Mouse (Mus musculus) lung, embryonic 16.5 days (tissue): ENCODE results near the gene Add2. TPM values are rescaled to one million over a fixed set of nuclear protein-coding genes. Genes with fewer than 3 reads are reported as not detected.

Source experiments
- ATAC-seq: fragments of 200-750 bp; cut with Nextera tagmentation; 2 replicates; pipeline ENCODE4 v1.8.0; 2017; ENCODE audit warnings: low read depth, mild to moderate bottlenecking, moderate library complexity
- H3K27ac ChIP-seq: fragments of 300-500 bp; sonication (generic); 2 replicates; pipeline ENCODE4 v1.5.1; 2014; ENCODE audit warnings: mild to moderate bottlenecking, control low read depth, low read length
- H3K27me3 ChIP-seq: fragments of 300-500 bp; sonication (generic); 2 replicates; pipeline ENCODE4 v1.6.1; 2014; ENCODE audit warnings: low read depth, low read length, mixed read lengths; ENCODE audit not compliant: control insufficient read depth, insufficient read depth
- H3K36me3 ChIP-seq: fragments of 300-500 bp; sonication (generic); 2 replicates; pipeline ENCODE4 v1.6.1; 2014; ENCODE audit warnings: low read length; ENCODE audit not compliant: control insufficient read depth, insufficient read depth
- H3K4me1 ChIP-seq: fragments of 300-500 bp; sonication (generic); replicated peaks from 2 replicates; pipeline ENCODE4 v1.6.1; 2014; ENCODE audit warnings: low read length, mixed read lengths; ENCODE audit not compliant: control insufficient read depth, insufficient read depth
- H3K4me2 ChIP-seq: fragments of 300-500 bp; sonication (generic); 2 replicates; pipeline ENCODE4 v1.6.1; 2014; ENCODE audit warnings: low read depth, low read length, control low read depth
- H3K4me3 ChIP-seq: fragments of 300-500 bp; sonication (generic); 2 replicates; pipeline ENCODE4 v1.5.1; 2014; ENCODE audit warnings: mild to moderate bottlenecking, low read length, control low read depth
- H3K9ac ChIP-seq: fragments of 300-500 bp; sonication (generic); 2 replicates; pipeline ENCODE4 v1.6.1; 2014; ENCODE audit warnings: low read length, control low read depth
- H3K9me3 ChIP-seq: fragments of 300-500 bp; sonication (generic); 2 replicates; pipeline ENCODE4 v1.6.1; 2016; ENCODE audit warnings: low read length; ENCODE audit not compliant: control insufficient read depth
- WGBS: fragments of 180-500 bp; shearing (Covaris S2); extraction: QIAGEN DNeasy Blood & Tissue Kit; methylation state at CpG from one replicate; pipeline ENCODE4 v1.1.7; 2014; 5-methylcytosine and 5-hydroxymethylcytosine counted together
- polyA plus RNA-seq: library from polyadenylated mRNA; unstranded; fragments of >200 nt; fragmentation: Nextera tagmentation; extraction: Ambion mirVana; gene quantifications from 2 replicates; pipeline ENCODE4 v1.2.1, GENCODE M21; 2015

Gene Add2
- polyA plus RNA-seq, 1 experiment from 2014 or later: 3.3 TPM

DNA sequence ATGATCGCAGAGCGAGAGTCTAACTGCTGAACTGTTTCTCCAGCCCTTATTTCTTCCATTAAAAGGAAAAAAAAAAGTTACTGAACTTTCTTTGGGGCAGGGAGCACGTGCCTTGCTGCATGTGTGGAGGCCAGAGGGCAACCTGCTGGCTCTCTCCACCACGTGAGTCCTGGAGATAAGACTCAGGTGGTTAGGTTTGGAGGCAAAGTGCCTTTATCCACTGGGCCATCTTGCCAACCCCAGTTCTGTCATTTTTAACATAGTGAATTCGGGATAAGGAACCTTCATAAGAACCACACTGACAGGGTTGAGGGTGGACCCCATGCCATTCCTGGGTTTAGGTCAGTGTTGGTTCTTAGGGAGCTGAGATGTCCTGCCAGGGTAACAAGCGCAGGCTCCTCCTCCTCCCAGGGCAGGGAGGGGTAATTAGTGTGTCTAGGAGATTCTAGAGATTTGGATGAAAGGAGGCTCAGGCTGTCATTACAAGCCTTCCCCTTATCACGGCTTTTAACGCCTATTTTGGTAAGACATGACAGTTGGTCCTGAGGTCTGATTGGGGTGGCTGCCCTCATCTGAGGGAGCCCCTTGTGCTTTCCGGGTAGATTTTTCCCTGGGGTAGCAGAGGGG is 101.5 kb downstream of the Add2 start:
- no peak overlapping the region for H3K27ac ChIP-seq
- H3K36me3 ChIP-seq: no peaks in the 10 kb centered on the region
- H3K4me2 ChIP-seq: no peak overlapping the region
- H3K4me3 ChIP-seq: no peak overlapping the region
- no peaks in the 10 kb centered on the region for H3K9me3 ChIP-seq
- 54% methylated on average over 9 of the region's 9 CpGs for WGBS
- H3K9ac ChIP-seq: no peak overlapping the region
- ATAC-seq: no peak
- H3K27me3 ChIP-seq: no peaks in the 10 kb centered on the region
- H3K4me1 ChIP-seq: no peaks in the 10 kb centered on the region

GRCm38 (mm10) chr6:86133882-86134281 is 105.4 kb downstream of the Add2 start:
- WGBS: 58% methylated on average over 1 of the region's 1 CpGs
- H3K9ac ChIP-seq: no peak overlapping the region
- ATAC-seq: no peak
- no peaks in the 10 kb centered on the region for H3K4me1 ChIP-seq
- no peaks in the 10 kb centered on the region for H3K9me3 ChIP-seq
- H3K27me3 ChIP-seq: no peaks in the 10 kb centered on the region
- H3K36me3 ChIP-seq: no peaks in the 10 kb centered on the region
- no peak overlapping the region for H3K27ac ChIP-seq
- no peak overlapping the region for H3K4me2 ChIP-seq
- no peak overlapping the region for H3K4me3 ChIP-seq

DNA sequence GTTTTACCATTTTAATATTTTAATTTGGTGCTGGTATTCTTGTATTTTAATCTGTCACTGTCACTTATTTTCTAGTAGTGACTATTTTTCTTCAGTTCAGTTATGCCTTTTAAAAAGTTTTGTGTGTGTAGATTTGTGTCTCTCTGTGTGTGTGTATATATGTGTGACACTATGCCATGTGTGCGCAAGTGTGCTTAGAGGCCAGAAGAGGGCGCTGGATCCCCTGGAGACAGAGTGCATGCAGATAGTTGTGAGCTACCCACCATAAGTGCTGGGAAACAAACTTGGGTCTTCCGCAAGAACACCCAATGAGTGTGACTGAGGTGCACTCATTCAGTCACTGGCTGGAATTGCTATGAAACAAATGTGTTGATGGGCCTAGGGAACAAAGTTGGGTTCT is 107.7 kb downstream of the Add2 start:
- Histone ChIP-seq H3K4me3 (no peak overlapping the region), H3K4me1 (no peaks in the 10 kb centered on the region), H3K9me3 (no peaks in the 10 kb centered on the region), H3K36me3 (no peaks in the 10 kb centered on the region), H3K27ac (no peak overlapping the region), H3K9ac (no peak overlapping the region), H3K4me2 (no peak overlapping the region), H3K27me3 (no peaks in the 10 kb centered on the region)
- no peak for ATAC-seq
- 79% methylated on average over 3 of the region's 3 CpGs for WGBS

GRCm38 (mm10) chr6:86141284-86141683 is 112.8 kb downstream of the Add2 start:
- 80% methylated on average over 6 of the region's 6 CpGs for WGBS
- Histone ChIP-seq H3K4me1 (no peaks in the 10 kb centered on the region), H3K9ac (no peak overlapping the region), H3K27ac (no peak overlapping the region), H3K4me3 (no peak overlapping the region), H3K27me3 (no peaks in the 10 kb centered on the region), H3K36me3 (no peaks in the 10 kb centered on the region), H3K9me3 (no peaks in the 10 kb centered on the region; the same call in 1 of the 2 replicates), H3K4me2 (no peak overlapping the region)
- no peak for ATAC-seq

GRCm38 (mm10) chr6:86141820-86142219 is 113.3 kb downstream of the Add2 start:
- H3K27ac ChIP-seq: no peak overlapping the region
- ATAC-seq: no peak
- no peaks in the 10 kb centered on the region; the same call in 1 of the 2 replicates for H3K9me3 ChIP-seq
- no peaks in the 10 kb centered on the region for H3K4me1 ChIP-seq
- H3K4me3 ChIP-seq: no peak overlapping the region
- no peaks in the 10 kb centered on the region for H3K36me3 ChIP-seq
- H3K27me3 ChIP-seq: no peaks in the 10 kb centered on the region
- no peak overlapping the region for H3K9ac ChIP-seq
- no peak overlapping the region for H3K4me2 ChIP-seq
- WGBS: 9% methylated on average over 3 of the region's 3 CpGs

DNA sequence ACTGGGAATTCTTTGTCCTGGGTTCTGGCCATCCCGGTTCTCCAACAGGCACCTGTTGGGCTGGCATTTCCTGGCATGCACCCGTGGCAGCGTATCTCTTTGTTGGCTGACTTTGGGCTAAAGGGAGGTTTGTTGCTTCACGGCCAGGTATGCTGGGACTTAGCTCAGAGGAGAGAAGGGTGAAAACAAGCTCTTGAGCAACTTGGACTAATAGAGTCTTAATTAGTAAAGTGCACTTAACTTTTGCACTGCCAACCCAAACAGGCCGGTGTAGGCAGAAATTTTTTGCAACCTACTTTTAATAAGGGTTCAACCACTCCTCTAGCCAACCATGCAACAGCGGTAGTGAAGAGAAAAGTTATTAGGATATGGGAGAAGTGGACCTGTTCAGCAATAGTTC is 116.5 kb downstream of the Add2 start:
- H3K4me3 ChIP-seq: no peak overlapping the region
- no peak overlapping the region for H3K4me2 ChIP-seq
- ATAC-seq: no peak
- H3K27ac ChIP-seq: no peak overlapping the region
- 90% methylated on average over 6 of the region's 6 CpGs for WGBS
- no peaks in the 10 kb centered on the region for H3K27me3 ChIP-seq
- no peak overlapping the region for H3K9ac ChIP-seq
- H3K9me3 ChIP-seq: no peaks in the 10 kb centered on the region; the same call in 1 of the 2 replicates
- no peaks in the 10 kb centered on the region for H3K36me3 ChIP-seq
- no peaks in the 10 kb centered on the region for H3K4me1 ChIP-seq

DNA sequence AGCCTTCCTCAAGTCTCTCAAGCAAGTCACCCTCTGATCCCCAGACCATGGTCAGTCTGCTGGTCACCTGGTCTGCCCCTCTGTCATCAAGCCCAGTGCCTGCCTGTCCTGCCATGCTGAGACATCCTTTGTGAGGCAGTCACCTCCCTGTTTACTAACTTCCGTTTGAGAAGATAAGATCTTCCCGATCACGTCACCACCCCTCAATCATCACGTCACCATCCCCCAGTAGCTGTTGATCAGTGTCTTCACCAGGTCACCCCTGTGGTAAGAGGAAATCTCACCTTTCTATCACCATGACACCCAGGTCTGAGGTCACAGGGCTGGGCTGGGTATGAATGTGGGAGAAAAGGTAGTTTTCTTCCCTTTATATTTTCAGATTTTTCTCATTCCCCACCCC is 120.0 kb downstream of the Add2 start:
- no peak overlapping the region for H3K4me2 ChIP-seq
- 14% methylated on average over 4 of the region's 4 CpGs for WGBS

DNA sequence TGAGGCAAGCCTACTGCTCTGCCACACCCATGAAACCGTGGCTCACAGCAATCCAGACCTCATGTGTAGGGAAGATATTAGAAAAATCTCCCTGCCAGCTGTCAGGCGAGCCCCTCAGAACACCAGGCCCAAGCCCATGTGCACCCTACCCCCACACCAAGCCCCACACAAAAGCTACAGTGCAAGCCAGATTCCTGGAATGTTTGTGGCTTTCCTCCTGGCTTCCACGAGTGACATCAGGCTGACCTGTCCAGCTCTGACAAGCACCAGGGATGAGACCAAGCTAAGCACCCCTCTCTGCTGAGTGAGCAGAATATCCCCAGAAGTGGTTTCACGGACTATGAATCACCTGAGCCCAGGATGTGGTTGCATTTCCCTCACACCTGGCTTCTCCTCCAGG is 120.5 kb downstream of the Add2 start:
- Histone ChIP-seq H3K27me3 (no peaks in the 10 kb centered on the region), H3K27ac (no peak overlapping the region), H3K36me3 (no peaks in the 10 kb centered on the region), H3K9me3 (no peaks in the 10 kb centered on the region; the same call in 1 of the 2 replicates), H3K4me3 (no peak overlapping the region), H3K4me2 (no peak overlapping the region), H3K9ac (no peak overlapping the region), H3K4me1 (no peaks in the 10 kb centered on the region)
- no peak for ATAC-seq
- WGBS: 33% methylated on average over 4 of the region's 4 CpGs

More for the DNA sequence above, 120.0 kb downstream of the Add2 start:
- H3K9ac ChIP-seq: no peak overlapping the region
- H3K36me3 ChIP-seq: no peaks in the 10 kb centered on the region
- H3K27ac ChIP-seq: no peak overlapping the region
- no peaks in the 10 kb centered on the region for H3K4me1 ChIP-seq
- no peak for ATAC-seq
- H3K4me3 ChIP-seq: no peak overlapping the region
- H3K9me3 ChIP-seq: no peaks in the 10 kb centered on the region; the same call in 1 of the 2 replicates
- H3K27me3 ChIP-seq: no peaks in the 10 kb centered on the region

- H3K36me3 ChIP-seq: no peaks in the 10 kb centered on the region
- no peak overlapping the region for H3K9ac ChIP-seq
- H3K4me1 ChIP-seq: peaks cover 9% of the 10 kb centered on the region
- H3K4me2 ChIP-seq: no peak overlapping the region
- 85% methylated on average over 7 of the region's 7 CpGs for WGBS
- H3K27ac ChIP-seq: no peak overlapping the region
- no peaks in the 10 kb centered on the region for H3K9me3 ChIP-seq
- H3K27me3 ChIP-seq: no peaks in the 10 kb centered on the region
- no peak overlapping the region for H3K4me3 ChIP-seq
- no peak for ATAC-seq
Measured at GRCm38 (mm10) chr6:86152676-86153075, 124.2 kb downstream of the Add2 start.
